Mouse (Mus musculus): ENCODE results near the gene Sf3a1.

- TF ChIP-seq CTCF (IDR thresholded peaks at IDR 0.05; ENCODE audit: low read depth, low read length) (no peak), POLR2A (IDR thresholded peaks at IDR 0.05; ENCODE audit: borderline replicate concordance, low read depth, low read length) (no peak)
Observed at GRCm38 (mm10) chr11:4177716-4178115, 17.6 kb downstream of the Sf3a1 start.
